Mouse (Mus musculus) forebrain, embryonic 14.5 days (tissue): ENCODE measurements around the gene Eif2d. TPM values are rescaled to one million over a fixed set of nuclear protein-coding genes. Genes with fewer than 3 reads are reported as not detected.
A peak's percentile ranks its signal among the peaks of the same experiment; 100 is the strongest.

Experiments
- ATAC-seq: fragments of 200-750 bp; cut with Nextera tagmentation; 2 replicates; pipeline ENCODE4 v1.8.0; 2017; ENCODE audit warnings: mild to moderate bottlenecking, moderate library complexity
- DNase-seq: peaks from one replicate; pipeline ENCODE4 v3.0.0-alpha.2; 2015; ENCODE audit warnings: low spot score
- H3K27ac ChIP-seq: fragments of 300-500 bp; sonication (generic); 2 replicates; pipeline ENCODE4 v1.5.1; 2014; ENCODE audit warnings: low read depth, mild to moderate bottlenecking, control low read depth, low read length, moderate library complexity
- H3K27me3 ChIP-seq: fragments of 300-500 bp; sonication (generic); replicated peaks from 2 replicates; pipeline ENCODE4 v1.6.1; 2014; ENCODE audit warnings: low read length, control low read depth, mixed read lengths; ENCODE audit not compliant: control insufficient read depth, insufficient read depth
- H3K36me3 ChIP-seq: fragments of 300-500 bp; sonication (generic); 2 replicates; pipeline ENCODE4 v1.6.1; 2014; ENCODE audit warnings: low read length, control low read depth; ENCODE audit not compliant: control insufficient read depth, insufficient read depth
- H3K4me1 ChIP-seq: fragments of 300-500 bp; sonication (generic); 2 replicates; pipeline ENCODE4 v1.6.1; 2014; ENCODE audit warnings: antibody characterized with exemption, low read length, control low read depth; ENCODE audit not compliant: control insufficient read depth, insufficient read depth
- H3K4me2 ChIP-seq: fragments of 300-500 bp; sonication (generic); 2 replicates; pipeline ENCODE4 v1.6.1; 2014; ENCODE audit warnings: mild to moderate bottlenecking, control low read depth, low read length
- H3K4me3 ChIP-seq: fragments of 300-500 bp; sonication (generic); 2 replicates; pipeline ENCODE4 v1.5.1; 2014; ENCODE audit warnings: low read depth, low read length, control low read depth
- H3K9ac ChIP-seq: fragments of 300-500 bp; sonication (generic); 2 replicates; pipeline ENCODE4 v1.6.1; 2014; ENCODE audit warnings: mild to moderate bottlenecking, low read length, control low read depth, moderate library complexity
- H3K9me3 ChIP-seq: fragments of 300-500 bp; sonication (generic); replicated peaks from 2 replicates; pipeline ENCODE4 v1.6.1; 2016; ENCODE audit warnings: low read length, control low read depth, mixed read lengths; ENCODE audit not compliant: control insufficient read depth
- WGBS: fragments of 180-500 bp; shearing (Covaris S2); extraction: QIAGEN DNeasy Blood & Tissue Kit; methylation state at CpG from one replicate; pipeline ENCODE4 v1.1.7; 2014; 5-methylcytosine and 5-hydroxymethylcytosine counted together
- polyA plus RNA-seq: library from polyadenylated mRNA; unstranded; fragments of >200 nt; fragmentation: Nextera tagmentation; extraction: Ambion mirVana; gene quantifications from 2 replicates; pipeline ENCODE4 v1.2.1, GENCODE M21; 2014

The Eif2d gene
- polyA plus RNA-seq, 1 experiment from 2014 or later: 66.1 TPM

DNA sequence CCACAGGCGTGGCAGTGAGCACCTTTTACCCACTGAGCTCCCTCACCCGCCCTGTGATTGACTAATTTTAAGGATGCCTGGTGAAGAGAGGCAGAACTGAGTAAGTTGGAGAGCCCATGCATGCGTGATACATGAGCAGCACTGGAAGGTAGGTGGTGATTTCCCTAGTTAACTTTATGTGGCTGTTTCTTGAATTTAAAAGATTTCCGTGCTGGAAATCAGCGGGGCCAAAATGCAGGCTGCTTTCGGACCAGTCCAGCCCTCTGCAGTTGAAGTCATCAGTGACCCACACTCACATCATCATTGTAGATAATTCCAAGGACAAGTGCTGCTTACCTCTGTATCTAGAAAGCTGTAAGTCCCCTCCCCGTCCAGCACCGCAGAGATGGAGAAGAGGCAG is 22.8 kb downstream of the Eif2d start:
- H3K4me2 ChIP-seq: no peak overlapping the region
- H3K27ac ChIP-seq: no peak overlapping the region
- peaks cover 88% of the 10 kb centered on the region for H3K36me3 ChIP-seq
- no peaks in the 10 kb centered on the region for H3K4me1 ChIP-seq
- 94% methylated on average over 8 of the region's 8 CpGs for WGBS
- H3K4me3 ChIP-seq: no peak overlapping the region
- no peak overlapping the region for H3K9ac ChIP-seq
- DNase-seq (no peak), ATAC-seq (no peak)
- no peaks in the 10 kb centered on the region for H3K27me3 ChIP-seq
- no peaks in the 10 kb centered on the region for H3K9me3 ChIP-seq

DNA sequence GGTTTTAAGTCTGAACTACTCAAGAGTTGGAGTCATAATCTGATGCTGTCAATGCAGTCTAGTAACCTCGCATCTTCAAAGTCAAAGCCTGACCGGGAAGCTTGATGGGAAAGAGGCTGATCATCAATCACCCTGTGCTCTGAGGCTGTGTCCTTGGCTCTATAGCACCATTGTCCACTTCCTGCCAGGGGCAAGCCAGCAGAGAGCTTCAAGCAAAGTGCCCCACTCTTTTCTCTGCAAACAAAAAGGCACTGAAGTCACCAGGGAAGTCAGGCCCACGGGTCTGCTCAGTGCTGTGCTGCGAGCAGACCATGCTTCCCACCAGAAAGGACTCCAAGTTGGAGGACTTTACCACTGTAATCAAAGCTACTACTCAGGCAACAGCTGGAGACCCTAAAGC is 24.3 kb downstream of the Eif2d start:
- WGBS: 88% methylated on average over 4 of the region's 4 CpGs
- H3K4me1 ChIP-seq: no peaks in the 10 kb centered on the region
- H3K9ac ChIP-seq: no peak overlapping the region
- DNase-seq (no peak), ATAC-seq (no peak)
- H3K4me3 ChIP-seq: no peak overlapping the region
- H3K36me3 ChIP-seq: peaks cover 77% of the 10 kb centered on the region
- H3K4me2 ChIP-seq: no peak overlapping the region
- H3K27ac ChIP-seq: no peak overlapping the region
- H3K27me3 ChIP-seq: no peaks in the 10 kb centered on the region
- no peaks in the 10 kb centered on the region for H3K9me3 ChIP-seq

DNA sequence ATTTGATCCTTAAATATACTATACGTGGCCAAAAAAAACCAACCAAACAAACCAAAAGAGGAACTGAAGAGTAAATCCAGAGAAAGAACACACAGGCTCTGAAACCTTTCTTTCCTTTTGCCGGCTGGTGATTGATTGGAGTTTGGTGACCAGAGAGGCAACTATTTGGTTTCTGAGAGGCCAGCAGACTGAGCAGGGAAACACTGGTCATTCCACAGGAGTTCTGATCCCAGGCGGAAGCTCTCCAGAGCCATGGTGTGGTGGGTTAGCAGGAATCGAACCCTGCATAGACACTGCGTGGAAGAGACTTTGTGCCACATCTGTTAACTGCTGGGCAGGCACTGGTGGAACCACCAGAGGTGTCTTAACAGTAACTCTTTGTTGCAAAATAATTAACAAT is 25.1 kb downstream of the Eif2d start:
- no peaks in the 10 kb centered on the region for H3K4me1 ChIP-seq
- no peak overlapping the region for H3K4me3 ChIP-seq
- WGBS: 86% methylated on average over 5 of the region's 5 CpGs
- no peaks in the 10 kb centered on the region for H3K9me3 ChIP-seq
- no peak overlapping the region for H3K4me2 ChIP-seq
- no peak overlapping the region for H3K9ac ChIP-seq
- DNase-seq: no peak
- H3K27me3 ChIP-seq: no peaks in the 10 kb centered on the region
- H3K27ac ChIP-seq: no peak overlapping the region
- ATAC-seq: no peak
- peaks cover 69% of the 10 kb centered on the region for H3K36me3 ChIP-seq

DNA sequence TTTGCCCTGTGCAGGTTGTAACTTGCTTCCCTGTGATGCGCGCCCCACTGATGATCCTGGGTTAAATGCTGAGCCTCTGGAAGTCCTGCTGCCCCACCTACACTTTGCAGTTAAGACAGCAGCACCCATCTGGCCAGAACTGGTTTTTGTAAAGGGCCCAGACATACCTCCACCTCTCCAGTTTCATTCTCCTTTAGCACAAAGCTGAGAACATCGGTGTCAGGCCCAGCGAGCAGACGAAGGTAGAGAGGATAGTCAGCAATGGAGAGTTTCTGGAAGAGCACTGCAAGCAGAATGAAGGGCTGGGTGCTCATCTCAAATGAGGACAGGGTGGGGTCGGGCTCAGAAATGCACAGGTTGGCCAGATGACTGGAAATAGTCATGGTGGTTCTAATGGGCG is 27.4 kb downstream of the Eif2d start:
- Histone ChIP-seq H3K36me3 (peaks cover 48% of the 10 kb centered on the region), H3K4me1 (no peaks in the 10 kb centered on the region), H3K27me3 (no peaks in the 10 kb centered on the region), H3K9ac (no peak overlapping the region), H3K9me3 (no peaks in the 10 kb centered on the region), H3K4me3 (no peak overlapping the region), H3K4me2 (no peak overlapping the region), H3K27ac (no peak overlapping the region)
- ATAC-seq: no peak
- DNase-seq: no peak
- WGBS: 98% methylated on average over 7 of the region's 7 CpGs

GRCm38 (mm10) chr1:131181642-131182527 is 28.9 kb downstream of the Eif2d start:
- no peak overlapping the region for H3K27ac ChIP-seq
- H3K4me3 ChIP-seq: no peak overlapping the region
- no peaks in the 10 kb centered on the region for H3K9me3 ChIP-seq
- peak; percentile 84 for DNase-seq
- no peaks in the 10 kb centered on the region for H3K4me1 ChIP-seq
- WGBS: 69% methylated on average over 9 of the region's 9 CpGs
- ATAC-seq: peak; percentile 70
- H3K9ac ChIP-seq: no peak overlapping the region
- H3K27me3 ChIP-seq: no peaks in the 10 kb centered on the region
- peaks cover 33% of the 10 kb centered on the region for H3K36me3 ChIP-seq
- H3K4me2 ChIP-seq: no peak overlapping the region

- Histone ChIP-seq H3K27me3 (no peaks in the 10 kb centered on the region), H3K4me1 (no peaks in the 10 kb centered on the region), H3K4me3 (no peak overlapping the region), H3K9me3 (no peaks in the 10 kb centered on the region), H3K36me3 (peaks cover 19% of the 10 kb centered on the region), H3K27ac (no peak overlapping the region), H3K4me2 (no peak overlapping the region), H3K9ac (no peak overlapping the region)
- no peak for ATAC-seq
- no peak for DNase-seq
- WGBS: 82% methylated on average over 7 of the region's 7 CpGs
These were observed 30.2 kb downstream of the Eif2d start for GRCm38 (mm10) chr1:131183201-131183600.

DNA sequence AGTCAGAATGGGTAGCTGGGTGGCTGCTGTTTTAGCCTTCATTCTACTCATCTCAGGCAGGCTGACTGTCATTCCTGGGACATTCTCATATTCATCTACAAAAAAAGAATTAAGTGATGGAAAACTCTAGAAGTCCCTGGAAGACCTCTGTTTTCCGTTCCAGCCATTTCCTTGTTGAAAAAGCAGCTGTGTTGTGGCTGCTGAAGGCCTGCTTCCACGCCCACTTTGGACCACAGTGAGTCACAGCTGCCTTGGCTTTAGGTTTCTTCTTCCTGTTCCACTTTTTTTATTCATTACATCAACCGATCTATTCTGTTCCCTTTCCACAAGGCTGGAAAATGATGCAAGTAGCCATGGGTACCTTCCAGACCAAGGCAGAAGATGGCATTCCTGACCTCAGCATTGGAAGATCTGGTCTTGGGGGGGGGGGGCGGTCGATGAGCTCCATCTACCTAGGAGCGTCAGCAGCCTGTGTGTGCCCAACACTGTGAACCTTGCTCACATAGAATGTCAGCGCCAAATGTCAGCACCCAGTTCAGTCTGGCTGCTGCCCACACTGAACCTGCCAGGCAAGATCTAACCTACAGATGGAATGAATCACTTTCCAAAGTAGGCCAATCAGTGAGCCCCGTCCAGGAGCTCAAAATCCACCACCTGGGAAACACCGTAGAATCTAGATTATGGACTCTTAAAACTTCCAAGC is 31.4 kb downstream of the Eif2d start:
- ATAC-seq (no peak), DNase-seq (no peak)
- 87% methylated on average over 9 of the region's 9 CpGs for WGBS
- no peaks in the 10 kb centered on the region for H3K9me3 ChIP-seq
- H3K9ac ChIP-seq: no peak overlapping the region
- H3K27me3 ChIP-seq: no peaks in the 10 kb centered on the region
- no peak overlapping the region for H3K4me3 ChIP-seq
- H3K4me2 ChIP-seq: no peak overlapping the region
- H3K27ac ChIP-seq: no peak overlapping the region
- no peaks in the 10 kb centered on the region for H3K4me1 ChIP-seq
- H3K36me3 ChIP-seq: peaks cover 15% of the 10 kb centered on the region

- no peak for DNase-seq
- no peak overlapping the region for H3K27ac ChIP-seq
- ATAC-seq: no peak
- H3K27me3 ChIP-seq: no peaks in the 10 kb centered on the region
- H3K36me3 ChIP-seq: peaks cover 9% of the 10 kb centered on the region; the same call in 1 of the 2 replicates
- H3K4me2 ChIP-seq: no peak overlapping the region
- H3K4me3 ChIP-seq: no peak overlapping the region
- no peaks in the 10 kb centered on the region for H3K4me1 ChIP-seq
- H3K9me3 ChIP-seq: no peaks in the 10 kb centered on the region
- H3K9ac ChIP-seq: no peak overlapping the region
- WGBS: 87% methylated on average over 8 of the region's 8 CpGs
These were observed 32.1 kb downstream of the Eif2d start for GRCm38 (mm10) chr1:131184956-131185660.
